Mouse (Mus musculus): Measurements from ENCODE around the gene Larp1.

The Larp1 gene

GRCm38 (mm10) chr11:57973001-57973912 lies 35.6 kb upstream of the Larp1 start:
- Histone ChIP-seq H3K9me3 (ENCODE audit: low read length) (peaks cover 5% of the 10 kb centered on the region), H3K36me3 (ENCODE audit: insufficient read depth, low read length) (no peaks in the 10 kb centered on the region), H3K4me3 (replicated peaks; ENCODE audit: low read length) (peak overlapping the region; percentile 26), H3K27me3 (ENCODE audit: insufficient read depth, low read length) (peaks cover 2% of the 10 kb centered on the region; the same call in 1 of the 2 replicates), H3K4me1 (replicated peaks; ENCODE audit: low read depth, low read length) (peaks cover 82% of the 10 kb centered on the region)
- TF ChIP-seq NANOG (IDR thresholded peaks at IDR 0.05; ENCODE audit: borderline replicate concordance, low read length): no peak
- no peak for TF ChIP-seq POU5F1 (IDR thresholded peaks at IDR 0.05; ENCODE audit: borderline replicate concordance, low read length)
- TF ChIP-seq CTCF (conservative IDR thresholded peaks at IDR 0.05; ENCODE audit: low read length): no peak

- TF ChIP-seq CTCF (conservative IDR thresholded peaks at IDR 0.05; ENCODE audit: low read length): no peak
- TF ChIP-seq NANOG (IDR thresholded peaks at IDR 0.05; ENCODE audit: borderline replicate concordance, low read length): no peak
- no peak for TF ChIP-seq POU5F1 (IDR thresholded peaks at IDR 0.05; ENCODE audit: borderline replicate concordance, low read length)
- Histone ChIP-seq H3K9me3 (ENCODE audit: low read length) (no peaks in the 10 kb centered on the region), H3K36me3 (ENCODE audit: insufficient read depth, low read length) (no peaks in the 10 kb centered on the region), H3K27me3 (ENCODE audit: insufficient read depth, low read length) (peaks cover 2% of the 10 kb centered on the region; the same call in 1 of the 2 replicates), H3K4me1 (replicated peaks; ENCODE audit: low read depth, low read length) (peaks cover 77% of the 10 kb centered on the region), H3K4me3 (replicated peaks; ENCODE audit: low read length) (peak overlapping the region; percentile 26)
These were observed 35.0 kb upstream of the Larp1 start for GRCm38 (mm10) chr11:57973913-57974234.

GRCm38 (mm10) chr11:57975876-57976275 lies 33.0 kb upstream of the Larp1 start:
- Histone ChIP-seq H3K9me3 (ENCODE audit: low read length) (no peaks in the 10 kb centered on the region), H3K36me3 (ENCODE audit: insufficient read depth, low read length) (no peaks in the 10 kb centered on the region), H3K4me1 (replicated peaks; ENCODE audit: low read depth, low read length) (peaks cover 77% of the 10 kb centered on the region), H3K27me3 (ENCODE audit: insufficient read depth, low read length) (peaks cover 2% of the 10 kb centered on the region; the same call in 1 of the 2 replicates), H3K4me3 (replicated peaks; ENCODE audit: low read length) (no peak overlapping the region)
- TF ChIP-seq NANOG (IDR thresholded peaks at IDR 0.05; ENCODE audit: borderline replicate concordance, low read length) (no peak), CTCF (conservative IDR thresholded peaks at IDR 0.05; ENCODE audit: low read length) (no peak), POU5F1 (IDR thresholded peaks at IDR 0.05; ENCODE audit: borderline replicate concordance, low read length) (no peak)

GRCm38 (mm10) chr11:57977681-57978080 lies 31.2 kb upstream of the Larp1 start:
- Histone ChIP-seq H3K9me3 (ENCODE audit: low read length) (no peaks in the 10 kb centered on the region), H3K27me3 (ENCODE audit: insufficient read depth, low read length) (peaks cover 2% of the 10 kb centered on the region; the same call in 1 of the 2 replicates), H3K4me3 (replicated peaks; ENCODE audit: low read length) (no peak overlapping the region), H3K4me1 (replicated peaks; ENCODE audit: low read depth, low read length) (peaks cover 78% of the 10 kb centered on the region), H3K36me3 (ENCODE audit: insufficient read depth, low read length) (no peaks in the 10 kb centered on the region)
- no peak for TF ChIP-seq CTCF (conservative IDR thresholded peaks at IDR 0.05; ENCODE audit: low read length)
- TF ChIP-seq NANOG (IDR thresholded peaks at IDR 0.05; ENCODE audit: borderline replicate concordance, low read length): no peak
- TF ChIP-seq POU5F1 (IDR thresholded peaks at IDR 0.05; ENCODE audit: borderline replicate concordance, low read length): no peak

GRCm38 (mm10) chr11:57979621-57980020 lies 29.2 kb upstream of the Larp1 start:
- Histone ChIP-seq H3K9me3 (ENCODE audit: low read length) (no peaks in the 10 kb centered on the region), H3K4me3 (replicated peaks; ENCODE audit: low read length) (no peak overlapping the region), H3K27me3 (ENCODE audit: insufficient read depth, low read length) (no peaks in the 10 kb centered on the region), H3K36me3 (ENCODE audit: insufficient read depth, low read length) (no peaks in the 10 kb centered on the region), H3K4me1 (replicated peaks; ENCODE audit: low read depth, low read length) (peaks cover 72% of the 10 kb centered on the region)
- no peak for TF ChIP-seq NANOG (IDR thresholded peaks at IDR 0.05; ENCODE audit: borderline replicate concordance, low read length)
- TF ChIP-seq CTCF (conservative IDR thresholded peaks at IDR 0.05; ENCODE audit: low read length): no peak
- no peak for TF ChIP-seq POU5F1 (IDR thresholded peaks at IDR 0.05; ENCODE audit: borderline replicate concordance, low read length)

- Histone ChIP-seq H3K4me1 (replicated peaks; ENCODE audit: low read depth, low read length) (peaks cover 71% of the 10 kb centered on the region), H3K9me3 (ENCODE audit: low read length) (no peaks in the 10 kb centered on the region), H3K27me3 (ENCODE audit: insufficient read depth, low read length) (no peaks in the 10 kb centered on the region), H3K36me3 (ENCODE audit: insufficient read depth, low read length) (no peaks in the 10 kb centered on the region), H3K4me3 (replicated peaks; ENCODE audit: low read length) (0 out of 2 replicates have a peak overlapping the region, but pooled peaks have one; percentile 13)
- TF ChIP-seq NANOG (IDR thresholded peaks at IDR 0.05; ENCODE audit: borderline replicate concordance, low read length) (no peak), POU5F1 (IDR thresholded peaks at IDR 0.05; ENCODE audit: borderline replicate concordance, low read length) (no peak), CTCF (conservative IDR thresholded peaks at IDR 0.05; ENCODE audit: low read length) (no peak)
These were observed 27.6 kb upstream of the Larp1 start for GRCm38 (mm10) chr11:57981083-57981809.

GRCm38 (mm10) chr11:57983480-57984342 lies 25.2 kb upstream of the Larp1 start:
- Histone ChIP-seq H3K4me3 (replicated peaks; ENCODE audit: low read length) (peak overlapping the region; percentile 11; the same call in 1 of the 2 replicates), H3K27me3 (ENCODE audit: insufficient read depth, low read length) (no peaks in the 10 kb centered on the region), H3K9me3 (ENCODE audit: low read length) (no peaks in the 10 kb centered on the region), H3K36me3 (ENCODE audit: insufficient read depth, low read length) (no peaks in the 10 kb centered on the region), H3K4me1 (replicated peaks; ENCODE audit: low read depth, low read length) (peaks cover 70% of the 10 kb centered on the region)
- TF ChIP-seq CTCF (conservative IDR thresholded peaks at IDR 0.05; ENCODE audit: low read length): no peak
- TF ChIP-seq NANOG (IDR thresholded peaks at IDR 0.05; ENCODE audit: borderline replicate concordance, low read length): no peak
- TF ChIP-seq POU5F1 (IDR thresholded peaks at IDR 0.05; ENCODE audit: borderline replicate concordance, low read length): no peak

- no peak overlapping the region for H3K4me3 ChIP-seq (replicated peaks; ENCODE audit: low read length)
- no peaks in the 10 kb centered on the region for H3K9me3 ChIP-seq (ENCODE audit: low read length)
- no peaks in the 10 kb centered on the region for H3K27me3 ChIP-seq (ENCODE audit: insufficient read depth, low read length)
- H3K4me1 ChIP-seq (replicated peaks; ENCODE audit: low read depth, low read length): peaks cover 66% of the 10 kb centered on the region
- TF ChIP-seq NANOG (IDR thresholded peaks at IDR 0.05; ENCODE audit: borderline replicate concordance, low read length) (no peak), CTCF (conservative IDR thresholded peaks at IDR 0.05; ENCODE audit: low read length) (no peak), POU5F1 (IDR thresholded peaks at IDR 0.05; ENCODE audit: borderline replicate concordance, low read length) (no peak)
- no peaks in the 10 kb centered on the region for H3K36me3 ChIP-seq (ENCODE audit: insufficient read depth, low read length)
These were observed 24.6 kb upstream of the Larp1 start for GRCm38 (mm10) chr11:57984343-57984666.

Data from E14TG2a.4 (cell line).